Mouse (Mus musculus): ENCODE measurements around the gene Ccser1. TPM values are rescaled to one million over a fixed set of nuclear protein-coding genes. Genes with fewer than 3 reads are reported as not detected.

The Ccser1 gene
- polyA plus RNA-seq, 1 experiment from 2014 or later = 5.1 TPM

- no peak for DNase-seq (ENCODE audit: low spot score)
- Histone ChIP-seq H3K27ac (replicated peaks; ENCODE audit: low read depth, low read length) (no peak overlapping the region), H3K27me3 (ENCODE audit: control insufficient read depth, insufficient read depth, low read length) (no peaks in the 10 kb centered on the region), H3K4me1 (ENCODE audit: control insufficient read depth, insufficient read depth, low read length) (no peaks in the 10 kb centered on the region), H3K9ac (replicated peaks; ENCODE audit: low read length) (no peak overlapping the region), H3K9me3 (replicated peaks; ENCODE audit: control insufficient read depth, low read length) (no peaks in the 10 kb centered on the region), H3K4me3 (ENCODE audit: low read depth, low read length) (no peak overlapping the region), H3K4me2 (ENCODE audit: low read depth, low read length) (no peak overlapping the region), H3K36me3 (replicated peaks; ENCODE audit: control insufficient read depth, insufficient read depth, low read depth, low read length) (no peaks in the 10 kb centered on the region)
- no peak for ATAC-seq (replicated peaks; ENCODE audit: insufficient number of reproducible peaks, low FRiP score, low TSS enrichment, low read depth)
- WGBS = 81% methylated on average over 3 of the region's 3 CpGs
Measured at GRCm38 (mm10) chr6:61273430-61273829, 93.3 kb downstream of the Ccser1 start.

GRCm38 (mm10) chr6:61279506-61279905 lies 99.4 kb downstream of the Ccser1 start:
- Histone ChIP-seq H3K27ac (replicated peaks; ENCODE audit: low read depth, low read length) (no peak overlapping the region), H3K27me3 (ENCODE audit: control insufficient read depth, insufficient read depth, low read length) (no peaks in the 10 kb centered on the region), H3K4me3 (ENCODE audit: low read depth, low read length) (no peak overlapping the region), H3K4me2 (ENCODE audit: low read depth, low read length) (no peak overlapping the region), H3K9ac (replicated peaks; ENCODE audit: low read length) (no peak overlapping the region), H3K36me3 (replicated peaks; ENCODE audit: control insufficient read depth, insufficient read depth, low read depth, low read length) (no peaks in the 10 kb centered on the region), H3K9me3 (replicated peaks; ENCODE audit: control insufficient read depth, low read length) (no peaks in the 10 kb centered on the region), H3K4me1 (ENCODE audit: control insufficient read depth, insufficient read depth, low read length) (no peaks in the 10 kb centered on the region)
- DNase-seq (ENCODE audit: low spot score) (no peak), ATAC-seq (replicated peaks; ENCODE audit: insufficient number of reproducible peaks, low FRiP score, low TSS enrichment, low read depth) (no peak)
- 81% methylated on average over 7 of the region's 7 CpGs for WGBS

- no peaks in the 10 kb centered on the region for H3K36me3 ChIP-seq (replicated peaks; ENCODE audit: control insufficient read depth, insufficient read depth, low read depth, low read length)
- H3K9ac ChIP-seq (replicated peaks; ENCODE audit: low read length) = no peak overlapping the region
- DNase-seq (ENCODE audit: low spot score) (no peak), ATAC-seq (replicated peaks; ENCODE audit: insufficient number of reproducible peaks, low FRiP score, low TSS enrichment, low read depth) (no peak)
- no peak overlapping the region for H3K4me3 ChIP-seq (ENCODE audit: low read depth, low read length)
- no peak overlapping the region for H3K27ac ChIP-seq (replicated peaks; ENCODE audit: low read depth, low read length)
- no peaks in the 10 kb centered on the region for H3K9me3 ChIP-seq (replicated peaks; ENCODE audit: control insufficient read depth, low read length)
- H3K4me1 ChIP-seq (ENCODE audit: control insufficient read depth, insufficient read depth, low read length) = no peaks in the 10 kb centered on the region
- no peaks in the 10 kb centered on the region for H3K27me3 ChIP-seq (ENCODE audit: control insufficient read depth, insufficient read depth, low read length)
- 68% methylated on average over 3 of the region's 3 CpGs for WGBS
- H3K4me2 ChIP-seq (ENCODE audit: low read depth, low read length) = no peak overlapping the region
Measured at GRCm38 (mm10) chr6:61292927-61293326, 112.8 kb downstream of the Ccser1 start.

- H3K4me3 ChIP-seq (ENCODE audit: low read depth, low read length) = no peak overlapping the region
- no peaks in the 10 kb centered on the region for H3K4me1 ChIP-seq (ENCODE audit: control insufficient read depth, insufficient read depth, low read length)
- H3K9me3 ChIP-seq (replicated peaks; ENCODE audit: control insufficient read depth, low read length) = no peaks in the 10 kb centered on the region
- ATAC-seq (replicated peaks; ENCODE audit: insufficient number of reproducible peaks, low FRiP score, low TSS enrichment, low read depth) (no peak), DNase-seq (ENCODE audit: low spot score) (no peak)
- H3K36me3 ChIP-seq (replicated peaks; ENCODE audit: control insufficient read depth, insufficient read depth, low read depth, low read length) = no peaks in the 10 kb centered on the region
- H3K27me3 ChIP-seq (ENCODE audit: control insufficient read depth, insufficient read depth, low read length) = no peaks in the 10 kb centered on the region
- H3K9ac ChIP-seq (replicated peaks; ENCODE audit: low read length) = no peak overlapping the region
- no peak overlapping the region for H3K27ac ChIP-seq (replicated peaks; ENCODE audit: low read depth, low read length)
- 37% methylated on average over 4 of the region's 4 CpGs for WGBS
- no peak overlapping the region for H3K4me2 ChIP-seq (ENCODE audit: low read depth, low read length)
Measured at GRCm38 (mm10) chr6:61295535-61295934, 115.4 kb downstream of the Ccser1 start.

- WGBS = 75% methylated on average over 6 of the region's 6 CpGs
Measured at GRCm38 (mm10) chr6:61296188-61297037, 116.3 kb downstream of the Ccser1 start.

GRCm38 (mm10) chr6:61300441-61300840 lies 120.3 kb downstream of the Ccser1 start:
- Histone ChIP-seq H3K4me2 (ENCODE audit: low read depth, low read length) (no peak overlapping the region), H3K36me3 (replicated peaks; ENCODE audit: control insufficient read depth, insufficient read depth, low read depth, low read length) (no peaks in the 10 kb centered on the region), H3K27me3 (ENCODE audit: control insufficient read depth, insufficient read depth, low read length) (no peaks in the 10 kb centered on the region), H3K9ac (replicated peaks; ENCODE audit: low read length) (no peak overlapping the region), H3K4me3 (ENCODE audit: low read depth, low read length) (no peak overlapping the region), H3K4me1 (ENCODE audit: control insufficient read depth, insufficient read depth, low read length) (no peaks in the 10 kb centered on the region), H3K9me3 (replicated peaks; ENCODE audit: control insufficient read depth, low read length) (no peaks in the 10 kb centered on the region), H3K27ac (replicated peaks; ENCODE audit: low read depth, low read length) (no peak overlapping the region)
- ATAC-seq (replicated peaks; ENCODE audit: insufficient number of reproducible peaks, low FRiP score, low TSS enrichment, low read depth) (no peak), DNase-seq (ENCODE audit: low spot score) (no peak)
- 92% methylated on average over 4 of the region's 4 CpGs for WGBS

More at GRCm38 (mm10) chr6:61296188-61297037, 116.3 kb downstream of the Ccser1 start:
- no peak overlapping the region for H3K27ac ChIP-seq (replicated peaks; ENCODE audit: low read depth, low read length)
- no peaks in the 10 kb centered on the region for H3K36me3 ChIP-seq (replicated peaks; ENCODE audit: control insufficient read depth, insufficient read depth, low read depth, low read length)
- H3K9me3 ChIP-seq (replicated peaks; ENCODE audit: control insufficient read depth, low read length) = no peaks in the 10 kb centered on the region
- ATAC-seq (replicated peaks; ENCODE audit: insufficient number of reproducible peaks, low FRiP score, low TSS enrichment, low read depth) = no peak
- H3K4me3 ChIP-seq (ENCODE audit: low read depth, low read length) = no peak overlapping the region
- H3K4me1 ChIP-seq (ENCODE audit: control insufficient read depth, insufficient read depth, low read length) = no peaks in the 10 kb centered on the region
- H3K27me3 ChIP-seq (ENCODE audit: control insufficient read depth, insufficient read depth, low read length) = no peaks in the 10 kb centered on the region
- H3K4me2 ChIP-seq (ENCODE audit: low read depth, low read length) = no peak overlapping the region
- no peak for DNase-seq (ENCODE audit: low spot score)
- no peak overlapping the region for H3K9ac ChIP-seq (replicated peaks; ENCODE audit: low read length)

GRCm38 (mm10) chr6:61300975-61301374 lies 120.9 kb downstream of the Ccser1 start:
- Histone ChIP-seq H3K4me3 (ENCODE audit: low read depth, low read length) (no peak overlapping the region), H3K4me1 (ENCODE audit: control insufficient read depth, insufficient read depth, low read length) (no peaks in the 10 kb centered on the region), H3K36me3 (replicated peaks; ENCODE audit: control insufficient read depth, insufficient read depth, low read depth, low read length) (no peaks in the 10 kb centered on the region), H3K9ac (replicated peaks; ENCODE audit: low read length) (no peak overlapping the region), H3K4me2 (ENCODE audit: low read depth, low read length) (no peak overlapping the region), H3K27me3 (ENCODE audit: control insufficient read depth, insufficient read depth, low read length) (no peaks in the 10 kb centered on the region), H3K9me3 (replicated peaks; ENCODE audit: control insufficient read depth, low read length) (no peaks in the 10 kb centered on the region), H3K27ac (replicated peaks; ENCODE audit: low read depth, low read length) (no peak overlapping the region)
- 65% methylated on average over 7 of the region's 7 CpGs for WGBS
- DNase-seq (ENCODE audit: low spot score) (no peak), ATAC-seq (replicated peaks; ENCODE audit: insufficient number of reproducible peaks, low FRiP score, low TSS enrichment, low read depth) (no peak)

GRCm38 (mm10) chr6:61301631-61302030 lies 121.5 kb downstream of the Ccser1 start:
- H3K9ac ChIP-seq (replicated peaks; ENCODE audit: low read length) = no peak overlapping the region
- no peak overlapping the region for H3K4me3 ChIP-seq (ENCODE audit: low read depth, low read length)
- no peaks in the 10 kb centered on the region for H3K27me3 ChIP-seq (ENCODE audit: control insufficient read depth, insufficient read depth, low read length)
- DNase-seq (ENCODE audit: low spot score) = peak; percentile 63
- no peak overlapping the region for H3K4me2 ChIP-seq (ENCODE audit: low read depth, low read length)
- no peaks in the 10 kb centered on the region for H3K4me1 ChIP-seq (ENCODE audit: control insufficient read depth, insufficient read depth, low read length)
- H3K36me3 ChIP-seq (replicated peaks; ENCODE audit: control insufficient read depth, insufficient read depth, low read depth, low read length) = no peaks in the 10 kb centered on the region
- no peak for ATAC-seq (replicated peaks; ENCODE audit: insufficient number of reproducible peaks, low FRiP score, low TSS enrichment, low read depth)
- 29% methylated on average over 2 of the region's 2 CpGs for WGBS
- H3K27ac ChIP-seq (replicated peaks; ENCODE audit: low read depth, low read length) = no peak overlapping the region
- no peaks in the 10 kb centered on the region for H3K9me3 ChIP-seq (replicated peaks; ENCODE audit: control insufficient read depth, low read length)

Measured in embryonic facial prominence, embryonic 11.5 days (tissue).